Comparison of ENCODE assay signal across 27 mouse cellular contexts in the genomic region with DNA sequence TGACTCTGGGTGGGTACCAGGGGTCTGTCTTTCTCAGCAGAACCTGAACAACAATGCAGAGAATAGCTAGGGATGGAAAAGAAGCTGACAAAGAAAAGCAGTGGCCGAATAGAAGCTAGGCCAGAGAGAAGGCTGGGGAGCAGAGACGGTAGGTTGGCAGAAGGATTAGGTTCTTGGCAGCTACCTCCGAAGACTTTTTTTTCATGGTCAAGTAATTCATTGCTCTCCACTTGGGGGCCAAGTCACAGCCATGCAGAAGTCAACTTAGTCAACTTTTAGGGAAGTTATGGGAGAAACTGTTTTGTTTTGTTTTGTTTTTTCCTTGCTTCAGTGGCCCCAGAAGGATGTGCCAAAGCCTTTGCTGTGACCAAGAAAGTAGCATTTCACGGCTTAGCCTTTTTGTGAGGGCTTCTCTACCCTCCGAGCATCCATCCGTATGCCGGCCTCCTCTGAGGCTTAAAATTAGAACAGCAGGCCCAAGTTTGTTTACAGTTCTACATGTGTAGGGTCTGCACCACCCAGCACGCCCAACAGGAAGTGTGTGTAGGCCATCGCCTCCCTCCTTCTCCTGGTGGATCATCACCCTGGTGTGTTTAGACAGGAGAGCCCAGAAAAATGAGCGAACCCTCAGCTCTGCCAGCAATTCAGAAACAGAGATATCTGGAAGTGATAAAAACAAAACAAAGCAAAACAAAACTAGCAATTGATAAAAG.
DNase-seq lines count a peak whose midpoint lies in the region; ATAC-seq lines count a peak whose summit lies in the region.
"Had no signal": no experiment of that assay in that cellular context is flagged by ENCODE, and none has a peak within 500 bp of the region (broad histone marks: within the 10 kb centered on the region; RNA-seq: fewer than 3 reads in every experiment).

No protein-coding gene starts in this region.

- no peaks in the 10 kb centered on the region for H3K36me3 ChIP-seq in embryonic facial prominence, embryonic 14.5 days (ENCODE audit: control insufficient read depth, insufficient read depth, low read length)
- no peaks in the 10 kb centered on the region for H3K36me3 ChIP-seq in embryonic facial prominence, embryonic 10.5 days (replicated peaks)
- no peaks in the 10 kb centered on the region for H3K36me3 ChIP-seq in midbrain, embryonic 11.5 days (ENCODE audit: control insufficient read depth, insufficient read depth, low read length)
- no peaks in the 10 kb centered on the region for H3K36me3 ChIP-seq in midbrain, embryonic 16.5 days (ENCODE audit: control insufficient read depth, insufficient read depth, low read length)
- H3K36me3 ChIP-seq: embryonic facial prominence, embryonic 12.5 days; heart, embryonic 13.5 days; liver, embryonic 13.5 days; neural tube, embryonic 12.5 days had no signal

- no peaks in the 10 kb centered on the region for H3K27me3 ChIP-seq in embryonic facial prominence, embryonic 14.5 days (replicated peaks; ENCODE audit: control insufficient read depth, insufficient read depth, low read length)
- H3K27me3 ChIP-seq in embryonic facial prominence, embryonic 10.5 days (replicated peaks; ENCODE audit: low read depth, poor library complexity, severe bottlenecking) = no peaks in the 10 kb centered on the region
- H3K27me3 ChIP-seq in midbrain, embryonic 11.5 days (ENCODE audit: control insufficient read depth, insufficient read depth, low read length) = no peaks in the 10 kb centered on the region
- H3K27me3 ChIP-seq in midbrain, embryonic 16.5 days (ENCODE audit: control insufficient read depth, insufficient read depth, low read depth, low read length) = no peaks in the 10 kb centered on the region
- H3K27me3 ChIP-seq: embryonic facial prominence, embryonic 12.5 days; forebrain, embryonic 13.5 days; heart, embryonic 13.5 days; liver, embryonic 13.5 days; megakaryocyte, embryonic 14.5 days; neural tube, embryonic 12.5 days had no signal

- intact Hi-C loops in left cerebral cortex, postnatal 4 days (cut with DNase I) = no loop called here

- H3K4me2 ChIP-seq in embryonic facial prominence, embryonic 14.5 days (ENCODE audit: low read depth, low read length) = no peak overlapping the region
- H3K4me2 ChIP-seq in midbrain, embryonic 11.5 days = no peak overlapping the region
- no peak overlapping the region for H3K4me2 ChIP-seq in midbrain, embryonic 16.5 days (ENCODE audit: low read length)
- H3K4me2 ChIP-seq: embryonic facial prominence, embryonic 12.5 days; forebrain, embryonic 13.5 days; heart, embryonic 13.5 days; liver, embryonic 13.5 days; neural tube, embryonic 12.5 days had no signal

- H3K4me1 ChIP-seq in embryonic facial prominence, embryonic 14.5 days (ENCODE audit: control insufficient read depth, insufficient read depth, low read length) = no peaks in the 10 kb centered on the region
- no peaks in the 10 kb centered on the region for H3K4me1 ChIP-seq in embryonic facial prominence, embryonic 10.5 days
- H3K4me1 ChIP-seq in midbrain, embryonic 11.5 days (ENCODE audit: control insufficient read depth, insufficient read depth, low read length) = no peaks in the 10 kb centered on the region
- H3K4me1 ChIP-seq in midbrain, embryonic 16.5 days (ENCODE audit: control insufficient read depth, insufficient read depth, low read length) = no peaks in the 10 kb centered on the region
- H3K4me1 ChIP-seq: embryonic facial prominence, embryonic 12.5 days; forebrain, embryonic 13.5 days; heart, embryonic 13.5 days; liver, embryonic 13.5 days; megakaryocyte, embryonic 14.5 days; neural tube, embryonic 12.5 days had no signal

- no peak overlapping the region for H3K27ac ChIP-seq in embryonic facial prominence, embryonic 14.5 days (replicated peaks; ENCODE audit: low read depth, low read length)
- H3K27ac ChIP-seq in embryonic facial prominence, embryonic 10.5 days (replicated peaks) = no peak overlapping the region
- H3K27ac ChIP-seq in midbrain, embryonic 11.5 days (ENCODE audit: low read depth, low read length) = no peak overlapping the region
- no peak overlapping the region for H3K27ac ChIP-seq in midbrain, embryonic 16.5 days (ENCODE audit: low read length)
- H3K27ac ChIP-seq: embryonic facial prominence, embryonic 12.5 days; forebrain, embryonic 13.5 days; heart, embryonic 13.5 days; layer of hippocampus, adult 2 months; liver, embryonic 13.5 days; neural tube, embryonic 12.5 days; stomach, postnatal 0 days had no signal

- 59% methylated on average over 10 of the region's 10 CpGs for WGBS in embryonic facial prominence, embryonic 14.5 days
- WGBS in embryonic facial prominence, embryonic 10.5 days = 69% methylated on average over 10 of the region's 10 CpGs
- 71% methylated on average over 10 of the region's 10 CpGs for WGBS in midbrain, embryonic 11.5 days
- 78% methylated on average over 10 of the region's 10 CpGs for WGBS in midbrain, embryonic 16.5 days

- no peaks in the 10 kb centered on the region for H3K9me3 ChIP-seq in embryonic facial prominence, embryonic 14.5 days (ENCODE audit: control insufficient read depth, low read length)
- no peaks in the 10 kb centered on the region for H3K9me3 ChIP-seq in embryonic facial prominence, embryonic 10.5 days
- no peaks in the 10 kb centered on the region for H3K9me3 ChIP-seq in midbrain, embryonic 11.5 days (ENCODE audit: control insufficient read depth, low read length)
- H3K9me3 ChIP-seq in midbrain, embryonic 16.5 days (replicated peaks; ENCODE audit: control insufficient read depth, low read length, poor library complexity, severe bottlenecking) = no peaks in the 10 kb centered on the region
- H3K9me3 ChIP-seq: embryonic facial prominence, embryonic 12.5 days; forebrain, embryonic 13.5 days; heart, embryonic 13.5 days; liver, embryonic 13.5 days; neural tube, embryonic 12.5 days had no signal

- peak; percentile 15 for DNase-seq in adrenal gland, postnatal 10 days
- DNase-seq in adrenal gland, adult 18-20 months (ENCODE audit: low spot score in 2 of 2) = no peak
- peak; percentile 26 for DNase-seq in embryonic facial prominence, embryonic 14.5 days (ENCODE audit: low spot score)
- no peak for DNase-seq in embryonic facial prominence, embryonic 10.5 days (ENCODE audit: low spot score)
- peak; percentile 13 for DNase-seq in left cerebral cortex, postnatal 4 days
- no peak for DNase-seq in left cerebral cortex, adult 11 months (ENCODE audit: low spot score)
- peak; percentile 49 for DNase-seq in midbrain, embryonic 11.5 days (ENCODE audit: low spot score, missing footprints)
- DNase-seq: cerebellum, adult 11 months; cerebellum, postnatal 25 days; heart, postnatal 14 days; kidney, adult 18-20 months; kidney, postnatal 14 days; liver, embryonic 13.5 days; midbrain, embryonic 14.5 days; right cerebral cortex, postnatal 14 days; thymus, adult 2 months; thymus, postnatal 4 days had no signal

- H3K4me3 ChIP-seq in embryonic facial prominence, embryonic 14.5 days (ENCODE audit: low read depth, low read length) = no peak overlapping the region
- H3K4me3 ChIP-seq in embryonic facial prominence, embryonic 10.5 days = no peak overlapping the region
- no peak overlapping the region for H3K4me3 ChIP-seq in midbrain, embryonic 11.5 days (ENCODE audit: low read depth, low read length)
- H3K4me3 ChIP-seq in midbrain, embryonic 16.5 days (ENCODE audit: low read depth, low read length) = no peak overlapping the region
- H3K4me3 ChIP-seq: embryonic facial prominence, embryonic 12.5 days; erythroblast, embryonic 14.5 days; forebrain, embryonic 13.5 days; heart, embryonic 13.5 days; layer of hippocampus, adult 2 months; liver, embryonic 13.5 days; megakaryocyte, embryonic 14.5 days; neural tube, embryonic 12.5 days had no signal

- H3K9ac ChIP-seq in embryonic facial prominence, embryonic 14.5 days (ENCODE audit: low read depth, low read length) = no peak overlapping the region
- no peak overlapping the region for H3K9ac ChIP-seq in midbrain, embryonic 11.5 days (ENCODE audit: low read length)
- no peak overlapping the region for H3K9ac ChIP-seq in midbrain, embryonic 16.5 days (ENCODE audit: low read depth, low read length)
- H3K9ac ChIP-seq: embryonic facial prominence, embryonic 12.5 days; forebrain, embryonic 13.5 days; heart, embryonic 13.5 days; liver, embryonic 13.5 days; neural tube, embryonic 12.5 days had no signal

- ATAC-seq in embryonic facial prominence, embryonic 14.5 days (ENCODE audit: low read depth) = no peak
- no peak for ATAC-seq in midbrain, embryonic 11.5 days (ENCODE audit: low FRiP score)
- no peak for ATAC-seq in midbrain, embryonic 16.5 days
- ATAC-seq: activated CD4-positive, CD25-positive, alpha-beta regulatory T cell, adult 4 months; forebrain, embryonic 13.5 days had no signal

Comparison
In these comparisons a context has a peak if more than half of its experiments do, and no peak if none do; other contexts are left out.
1. DNase-seq: peak in adrenal gland, postnatal 10 days (single experiment), embryonic facial prominence, embryonic 14.5 days (single experiment), left cerebral cortex, postnatal 4 days (single experiment) and midbrain, embryonic 11.5 days (single experiment); none in adrenal gland, adult 18-20 months (0 of 2), embryonic facial prominence, embryonic 10.5 days (single experiment) and left cerebral cortex, adult 11 months (single experiment).